Mouse (Mus musculus) embryonic facial prominence, embryonic 15.5 days (tissue): ENCODE measurements around the gene Trmu. TPM values are rescaled to one million over a fixed set of nuclear protein-coding genes. Genes with fewer than 3 reads are reported as not detected.

ENCODE experiments used
- ATAC-seq: fragments of 200-750 bp; cut with Nextera tagmentation; 2 replicates; pipeline ENCODE4 v1.8.0; 2017; ENCODE audit warnings: low read depth, moderate TSS enrichment; ENCODE audit not compliant: insufficient number of reproducible peaks, low FRiP score, low TSS enrichment
- H3K27ac ChIP-seq: fragments of 300-500 bp; sonication (generic); replicated peaks from 2 replicates; pipeline ENCODE4 v1.5.1; 2015; ENCODE audit warnings: mild to moderate bottlenecking, inconsistent platforms
- H3K27me3 ChIP-seq: fragments of 300-500 bp; sonication (generic); 2 replicates; pipeline ENCODE4 v1.6.1; 2015; ENCODE audit warnings: inconsistent platforms
- H3K36me3 ChIP-seq: fragments of 300-500 bp; sonication (generic); 2 replicates; pipeline ENCODE4 v1.6.1; 2015; ENCODE audit warnings: mild to moderate bottlenecking, inconsistent platforms
- H3K4me1 ChIP-seq: fragments of 300-500 bp; sonication (generic); 2 replicates; pipeline ENCODE4 v1.6.1; 2015; ENCODE audit warnings: inconsistent platforms
- H3K4me2 ChIP-seq: fragments of 300-500 bp; sonication (generic); replicated peaks from 2 replicates; pipeline ENCODE4 v1.6.1; 2015; ENCODE audit warnings: mild to moderate bottlenecking, inconsistent platforms
- H3K4me3 ChIP-seq: fragments of 300-500 bp; sonication (generic); replicated peaks from 2 replicates; pipeline ENCODE4 v1.5.1; 2015; ENCODE audit warnings: mild to moderate bottlenecking, inconsistent platforms
- H3K9ac ChIP-seq: fragments of 300-500 bp; sonication (generic); 2 replicates; pipeline ENCODE4 v1.6.1; 2015; ENCODE audit warnings: inconsistent platforms
- H3K9me3 ChIP-seq: fragments of 300-500 bp; sonication (generic); replicated peaks from 2 replicates; pipeline ENCODE4 v1.6.1; 2016; ENCODE audit warnings: inconsistent platforms
- whole genome bisulfite sequencing: fragments of 180-500 bp; shearing (Covaris S2); methylation state at CpG from one replicate; pipeline ENCODE4 v1.1.7; 2015; 5-methylcytosine and 5-hydroxymethylcytosine counted together
- polyA plus RNA-seq: library from polyadenylated mRNA; unstranded; fragments of >200 nt; fragmentation: Nextera tagmentation; extraction: Ambion mirVana; gene quantifications from 2 replicates; pipeline ENCODE4 v1.2.1, GENCODE M21; 2015

The Trmu gene
- 45.6 and 51.4 TPM in 2 replicates for polyA plus RNA-seq

- Histone ChIP-seq H3K9ac (peak within 1 kb of the TSS; percentile 76), H3K36me3 (peaks cover 44% of the 10 kb centered on the region), H3K27me3 (no peaks in the 10 kb centered on the region), H3K9me3 (no peaks in the 10 kb centered on the region), H3K27ac (peak within 1 kb of the TSS; percentile 84), H3K4me2 (peak within 1 kb of the TSS; percentile 88), H3K4me3 (peak within 1 kb of the TSS; percentile 79), H3K4me1 (peaks cover 13% of the 10 kb centered on the region; the same call in 1 of the 2 replicates)
- ATAC-seq, result peak; percentile 94
- WGBS, result 1% methylated on average over 50 of the region's 50 CpGs
These were observed at the start of gene Trmu for GRCm38 (mm10) chr15:85878848-85879497. TSS of gene Trmu (plus strand) at chr15:85879312.

- 76% methylated on average over 5 of the region's 5 CpGs for WGBS
- no peak overlapping the region for H3K4me2 ChIP-seq
These were observed 49.6 kb upstream of the Trmu start for GRCm38 (mm10) chr15:85829470-85829869.

GRCm38 (mm10) chr15:85831954-85832590, 47.0 kb upstream of the Trmu start, which contains the start of gene Ttc38:
TSS of gene Ttc38 (plus strand) at chr15:85832306.
- H3K27ac ChIP-seq, result no peak within 1 kb of the TSS
- peaks cover 13% of the 10 kb centered on the region for H3K4me1 ChIP-seq
- no peaks in the 10 kb centered on the region for H3K9me3 ChIP-seq
- WGBS, result 1% methylated on average over 27 of the region's 27 CpGs
- peak; percentile 86 for ATAC-seq
- peak within 1 kb of the TSS; percentile 58 for H3K9ac ChIP-seq
- no peaks in the 10 kb centered on the region for H3K27me3 ChIP-seq
- peak within 1 kb of the TSS; percentile 63 for H3K4me3 ChIP-seq
- no peaks in the 10 kb centered on the region for H3K36me3 ChIP-seq
- H3K4me2 ChIP-seq, result peak within 1 kb of the TSS; percentile 88

More at GRCm38 (mm10) chr15:85829470-85829869, 49.6 kb upstream of the Trmu start:
- no peaks in the 10 kb centered on the region for H3K27me3 ChIP-seq
- no peak overlapping the region for H3K4me3 ChIP-seq
- ATAC-seq, result no peak
- no peak overlapping the region for H3K27ac ChIP-seq
- no peaks in the 10 kb centered on the region for H3K9me3 ChIP-seq
- peaks cover 13% of the 10 kb centered on the region for H3K4me1 ChIP-seq
- no peak overlapping the region for H3K9ac ChIP-seq
- H3K36me3 ChIP-seq, result no peaks in the 10 kb centered on the region

- no peak for ATAC-seq
- 34% methylated on average over 8 of the region's 8 CpGs for WGBS
- H3K36me3 ChIP-seq, result no peaks in the 10 kb centered on the region
- H3K9ac ChIP-seq, result peak overlapping the region; percentile 58
- H3K4me1 ChIP-seq, result peaks cover 13% of the 10 kb centered on the region
- H3K9me3 ChIP-seq, result no peaks in the 10 kb centered on the region
- H3K27ac ChIP-seq, result no peak overlapping the region
- no peaks in the 10 kb centered on the region for H3K27me3 ChIP-seq
- H3K4me3 ChIP-seq, result peak overlapping the region; percentile 63
- peak overlapping the region; percentile 88 for H3K4me2 ChIP-seq
These were observed 46.5 kb upstream of the Trmu start for GRCm38 (mm10) chr15:85832599-85832998.

DNA sequence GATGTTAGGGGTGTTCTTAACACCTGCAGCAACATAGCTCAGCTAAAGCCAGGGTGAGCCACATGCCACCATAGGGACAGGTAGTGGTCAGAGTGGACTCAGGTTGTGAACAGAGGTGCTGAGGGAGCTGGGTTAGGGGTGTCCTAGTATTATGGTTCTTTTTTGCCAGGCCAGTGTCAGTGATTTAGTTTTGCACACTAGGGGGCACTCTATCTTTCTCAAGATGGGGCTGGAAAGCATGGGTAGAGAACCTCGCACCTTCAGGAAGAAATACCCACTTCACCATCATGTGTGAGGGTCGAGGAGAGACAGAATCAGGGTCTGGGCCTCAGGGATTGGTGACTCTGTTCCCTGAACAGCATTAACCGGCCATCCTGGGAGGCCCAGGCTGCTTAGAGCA, 43.8 kb upstream of the Trmu start:
- Histone ChIP-seq H3K4me2 (no peak overlapping the region), H3K4me3 (no peak overlapping the region), H3K9ac (no peak overlapping the region), H3K4me1 (peaks cover 13% of the 10 kb centered on the region), H3K9me3 (no peaks in the 10 kb centered on the region), H3K27ac (no peak overlapping the region), H3K36me3 (no peaks in the 10 kb centered on the region), H3K27me3 (no peaks in the 10 kb centered on the region)
- 59% methylated on average over 3 of the region's 3 CpGs for WGBS
- ATAC-seq, result no peak

GRCm38 (mm10) chr15:85836887-85837286, 42.2 kb upstream of the Trmu start:
- Histone ChIP-seq H3K27ac (no peak overlapping the region), H3K4me2 (no peak overlapping the region), H3K27me3 (no peaks in the 10 kb centered on the region), H3K4me1 (peaks cover 7% of the 10 kb centered on the region), H3K9me3 (no peaks in the 10 kb centered on the region), H3K36me3 (no peaks in the 10 kb centered on the region), H3K4me3 (no peak overlapping the region), H3K9ac (no peak overlapping the region)
- WGBS, result 90% methylated on average over 5 of the region's 5 CpGs
- no peak for ATAC-seq

GRCm38 (mm10) chr15:85840983-85841382, 38.1 kb upstream of the Trmu start:
- 40% methylated on average over 6 of the region's 6 CpGs for WGBS
- Histone ChIP-seq H3K9me3 (no peaks in the 10 kb centered on the region), H3K4me3 (no peak overlapping the region), H3K4me1 (no peaks in the 10 kb centered on the region), H3K9ac (no peak overlapping the region), H3K27me3 (no peaks in the 10 kb centered on the region), H3K36me3 (no peaks in the 10 kb centered on the region; the same call in 1 of the 2 replicates), H3K4me2 (no peak overlapping the region), H3K27ac (no peak overlapping the region)
- ATAC-seq, result no peak

- no peak overlapping the region for H3K27ac ChIP-seq
- no peaks in the 10 kb centered on the region for H3K27me3 ChIP-seq
- no peak overlapping the region for H3K4me2 ChIP-seq
- H3K9ac ChIP-seq, result no peak overlapping the region
- H3K4me1 ChIP-seq, result no peaks in the 10 kb centered on the region
- no peak for ATAC-seq
- H3K36me3 ChIP-seq, result no peaks in the 10 kb centered on the region; the same call in 1 of the 2 replicates
- 68% methylated on average over 5 of the region's 5 CpGs for WGBS
- no peaks in the 10 kb centered on the region for H3K9me3 ChIP-seq
- no peak overlapping the region for H3K4me3 ChIP-seq
These were observed 37.2 kb upstream of the Trmu start for GRCm38 (mm10) chr15:85841796-85842360.

GRCm38 (mm10) chr15:85845071-85845470, 34.0 kb upstream of the Trmu start:
- no peak overlapping the region for H3K4me2 ChIP-seq
- no peaks in the 10 kb centered on the region for H3K9me3 ChIP-seq
- no peak overlapping the region for H3K4me3 ChIP-seq
- peaks cover 3% of the 10 kb centered on the region; the same call in 1 of the 2 replicates for H3K36me3 ChIP-seq
- H3K9ac ChIP-seq, result no peak overlapping the region
- no peaks in the 10 kb centered on the region for H3K4me1 ChIP-seq
- 0 out of 2 replicates have a peak, but pooled peaks have one; percentile 5 for ATAC-seq
- no peak overlapping the region for H3K27ac ChIP-seq
- H3K27me3 ChIP-seq, result no peaks in the 10 kb centered on the region

GRCm38 (mm10) chr15:85851656-85852392, 27.3 kb upstream of the Trmu start:
- Histone ChIP-seq H3K4me3 (no peak overlapping the region), H3K9ac (no peak overlapping the region), H3K4me1 (no peaks in the 10 kb centered on the region), H3K9me3 (no peaks in the 10 kb centered on the region), H3K27ac (no peak overlapping the region), H3K36me3 (peaks cover 3% of the 10 kb centered on the region; the same call in 1 of the 2 replicates), H3K4me2 (no peak overlapping the region), H3K27me3 (no peaks in the 10 kb centered on the region)
- WGBS, result 80% methylated on average over 12 of the region's 12 CpGs
- ATAC-seq, result no peak

DNA sequence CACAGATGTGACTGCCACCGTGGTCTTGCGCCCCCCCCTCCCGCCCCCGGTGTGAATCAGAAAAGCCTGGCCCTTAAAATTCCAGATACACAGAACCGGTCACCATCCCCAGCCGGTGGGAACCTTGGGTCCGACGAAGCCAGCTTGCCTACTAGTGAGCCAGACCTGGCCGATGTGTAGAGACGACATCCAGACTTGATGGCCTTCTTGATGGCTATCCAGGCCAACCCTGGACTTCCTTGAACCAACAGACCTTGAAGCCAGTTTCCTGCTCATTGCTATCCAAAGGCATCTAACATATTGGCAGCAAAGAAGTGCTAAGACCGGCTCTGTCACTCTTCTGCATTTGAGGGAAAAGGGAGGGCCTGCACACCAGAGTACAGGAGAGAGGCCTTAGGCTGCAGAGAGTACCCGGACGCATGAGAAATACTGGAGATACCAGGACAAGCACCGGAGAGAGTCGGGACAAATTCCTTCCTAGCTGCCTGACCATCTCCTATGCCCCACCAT, 20.1 kb upstream of the Trmu start:
- H3K4me2 ChIP-seq, result peak overlapping the region; percentile 66
- peak overlapping the region; percentile 72 for H3K9ac ChIP-seq
- H3K4me3 ChIP-seq, result peak overlapping the region; percentile 81
- H3K27ac ChIP-seq, result peak overlapping the region; percentile 80
- peaks cover 23% of the 10 kb centered on the region for H3K36me3 ChIP-seq
- H3K9me3 ChIP-seq, result no peaks in the 10 kb centered on the region
- H3K27me3 ChIP-seq, result no peaks in the 10 kb centered on the region
- 7% methylated on average over 15 of the region's 15 CpGs for WGBS
- H3K4me1 ChIP-seq, result peaks cover 21% of the 10 kb centered on the region
- peak; percentile 15; the same call in 1 of the 2 replicates for ATAC-seq
